Mouse (Mus musculus): ENCODE data around the gene Usf3. TPM values are rescaled to one million over a fixed set of nuclear protein-coding genes. Genes with fewer than 3 reads are reported as not detected.
A peak's percentile ranks its signal among the peaks of the same experiment; 100 is the strongest.

The Usf3 gene
- polyA plus RNA-seq, 1 experiment from 2014 or later: 6.6 TPM

- no peak overlapping the region for H3K4me2 ChIP-seq (replicated peaks; ENCODE audit: low read depth, low read length)
- 54% methylated on average over 10 of the region's 10 CpGs for WGBS
- H3K9ac ChIP-seq (ENCODE audit: low read depth, low read length): no peak overlapping the region
- no peaks in the 10 kb centered on the region for H3K9me3 ChIP-seq (ENCODE audit: control insufficient read depth, low read length)
- no peaks in the 10 kb centered on the region for H3K4me1 ChIP-seq (ENCODE audit: control insufficient read depth, insufficient read depth, low read length)
- no peaks in the 10 kb centered on the region for H3K27me3 ChIP-seq (ENCODE audit: control insufficient read depth, insufficient read depth, low read length)
- no peak overlapping the region for H3K4me3 ChIP-seq (ENCODE audit: low read length)
- no peak for ATAC-seq (ENCODE audit: low FRiP score, low TSS enrichment)
- H3K27ac ChIP-seq (ENCODE audit: low read depth, low read length): no peak overlapping the region
- no peaks in the 10 kb centered on the region for H3K36me3 ChIP-seq (ENCODE audit: control insufficient read depth, insufficient read depth, low read length)
Measured at GRCm38 (mm10) chr16:44238835-44239263, 65.8 kb downstream of the Usf3 start.

GRCm38 (mm10) chr16:44240406-44240805 is 67.4 kb downstream of the Usf3 start:
- no peak overlapping the region for H3K4me2 ChIP-seq (replicated peaks; ENCODE audit: low read depth, low read length)
- no peaks in the 10 kb centered on the region for H3K9me3 ChIP-seq (ENCODE audit: control insufficient read depth, low read length)
- no peak overlapping the region for H3K9ac ChIP-seq (ENCODE audit: low read depth, low read length)
- no peaks in the 10 kb centered on the region for H3K4me1 ChIP-seq (ENCODE audit: control insufficient read depth, insufficient read depth, low read length)
- H3K36me3 ChIP-seq (ENCODE audit: control insufficient read depth, insufficient read depth, low read length): no peaks in the 10 kb centered on the region
- no peaks in the 10 kb centered on the region for H3K27me3 ChIP-seq (ENCODE audit: control insufficient read depth, insufficient read depth, low read length)
- no peak overlapping the region for H3K4me3 ChIP-seq (ENCODE audit: low read length)
- no peak for ATAC-seq (ENCODE audit: low FRiP score, low TSS enrichment)
- 62% methylated on average over 8 of the region's 8 CpGs for whole genome bisulfite sequencing
- H3K27ac ChIP-seq (ENCODE audit: low read depth, low read length): no peak overlapping the region

- Histone ChIP-seq H3K4me2 (replicated peaks; ENCODE audit: low read depth, low read length) (no peak overlapping the region), H3K9ac (ENCODE audit: low read depth, low read length) (no peak overlapping the region), H3K4me3 (ENCODE audit: low read length) (no peak overlapping the region), H3K27ac (ENCODE audit: low read depth, low read length) (no peak overlapping the region), H3K27me3 (ENCODE audit: control insufficient read depth, insufficient read depth, low read length) (no peaks in the 10 kb centered on the region), H3K4me1 (ENCODE audit: control insufficient read depth, insufficient read depth, low read length) (no peaks in the 10 kb centered on the region), H3K36me3 (ENCODE audit: control insufficient read depth, insufficient read depth, low read length) (no peaks in the 10 kb centered on the region), H3K9me3 (ENCODE audit: control insufficient read depth, low read length) (no peaks in the 10 kb centered on the region)
- peak; percentile 71 for ATAC-seq (ENCODE audit: low FRiP score, low TSS enrichment)
- 0% methylated on average over 1 of the region's 1 CpGs for WGBS
Measured at GRCm38 (mm10) chr16:44242633-44243032, 69.6 kb downstream of the Usf3 start.

- WGBS: 63% methylated on average over 7 of the region's 7 CpGs
- ATAC-seq (ENCODE audit: low FRiP score, low TSS enrichment): no peak
Measured at GRCm38 (mm10) chr16:44243323-44243722, 70.3 kb downstream of the Usf3 start.

GRCm38 (mm10) chr16:44249985-44250384 is 76.9 kb downstream of the Usf3 start:
- Histone ChIP-seq H3K9me3 (ENCODE audit: control insufficient read depth, low read length) (no peaks in the 10 kb centered on the region), H3K4me2 (replicated peaks; ENCODE audit: low read depth, low read length) (no peak overlapping the region), H3K27me3 (ENCODE audit: control insufficient read depth, insufficient read depth, low read length) (no peaks in the 10 kb centered on the region), H3K36me3 (ENCODE audit: control insufficient read depth, insufficient read depth, low read length) (no peaks in the 10 kb centered on the region), H3K27ac (ENCODE audit: low read depth, low read length) (no peak overlapping the region), H3K4me3 (ENCODE audit: low read length) (no peak overlapping the region), H3K4me1 (ENCODE audit: control insufficient read depth, insufficient read depth, low read length) (no peaks in the 10 kb centered on the region), H3K9ac (ENCODE audit: low read depth, low read length) (no peak overlapping the region)
- WGBS: 76% methylated on average over 10 of the region's 10 CpGs
- no peak for ATAC-seq (ENCODE audit: low FRiP score, low TSS enrichment)

More at GRCm38 (mm10) chr16:44243323-44243722, 70.3 kb downstream of the Usf3 start:
- Histone ChIP-seq H3K27ac (ENCODE audit: low read depth, low read length) (no peak overlapping the region), H3K4me2 (replicated peaks; ENCODE audit: low read depth, low read length) (no peak overlapping the region), H3K4me3 (ENCODE audit: low read length) (no peak overlapping the region), H3K27me3 (ENCODE audit: control insufficient read depth, insufficient read depth, low read length) (no peaks in the 10 kb centered on the region), H3K4me1 (ENCODE audit: control insufficient read depth, insufficient read depth, low read length) (no peaks in the 10 kb centered on the region), H3K9me3 (ENCODE audit: control insufficient read depth, low read length) (no peaks in the 10 kb centered on the region), H3K36me3 (ENCODE audit: control insufficient read depth, insufficient read depth, low read length) (no peaks in the 10 kb centered on the region), H3K9ac (ENCODE audit: low read depth, low read length) (no peak overlapping the region)

- no peaks in the 10 kb centered on the region for H3K36me3 ChIP-seq (ENCODE audit: control insufficient read depth, insufficient read depth, low read length)
- no peak overlapping the region for H3K27ac ChIP-seq (ENCODE audit: low read depth, low read length)
- ATAC-seq (ENCODE audit: low FRiP score, low TSS enrichment): no peak
- H3K4me3 ChIP-seq (ENCODE audit: low read length): no peak overlapping the region
- no peaks in the 10 kb centered on the region for H3K4me1 ChIP-seq (ENCODE audit: control insufficient read depth, insufficient read depth, low read length)
- H3K27me3 ChIP-seq (ENCODE audit: control insufficient read depth, insufficient read depth, low read length): no peaks in the 10 kb centered on the region
- WGBS: 97% methylated on average over 3 of the region's 3 CpGs
- no peaks in the 10 kb centered on the region for H3K9me3 ChIP-seq (ENCODE audit: control insufficient read depth, low read length)
- no peak overlapping the region for H3K4me2 ChIP-seq (replicated peaks; ENCODE audit: low read depth, low read length)
- no peak overlapping the region for H3K9ac ChIP-seq (ENCODE audit: low read depth, low read length)
Measured at GRCm38 (mm10) chr16:44252735-44253134, 79.7 kb downstream of the Usf3 start.

GRCm38 (mm10) chr16:44253797-44254634 is 81.0 kb downstream of the Usf3 start:
- Histone ChIP-seq H3K4me3 (ENCODE audit: low read length) (no peak overlapping the region), H3K4me1 (ENCODE audit: control insufficient read depth, insufficient read depth, low read length) (no peaks in the 10 kb centered on the region), H3K9ac (ENCODE audit: low read depth, low read length) (no peak overlapping the region), H3K4me2 (replicated peaks; ENCODE audit: low read depth, low read length) (no peak overlapping the region), H3K9me3 (ENCODE audit: control insufficient read depth, low read length) (no peaks in the 10 kb centered on the region), H3K27ac (ENCODE audit: low read depth, low read length) (no peak overlapping the region), H3K27me3 (ENCODE audit: control insufficient read depth, insufficient read depth, low read length) (no peaks in the 10 kb centered on the region), H3K36me3 (ENCODE audit: control insufficient read depth, insufficient read depth, low read length) (no peaks in the 10 kb centered on the region)
- ATAC-seq (ENCODE audit: low FRiP score, low TSS enrichment): no peak
- WGBS: 80% methylated on average over 7 of the region's 7 CpGs

GRCm38 (mm10) chr16:44254698-44255097 is 81.7 kb downstream of the Usf3 start:
- H3K36me3 ChIP-seq (ENCODE audit: control insufficient read depth, insufficient read depth, low read length): no peaks in the 10 kb centered on the region

GRCm38 (mm10) chr16:44257476-44257875 is 84.4 kb downstream of the Usf3 start:
- H3K27ac ChIP-seq (ENCODE audit: low read depth, low read length): no peak overlapping the region
- no peak overlapping the region for H3K4me2 ChIP-seq (replicated peaks; ENCODE audit: low read depth, low read length)
- ATAC-seq (ENCODE audit: low FRiP score, low TSS enrichment): no peak
- 85% methylated on average over 3 of the region's 3 CpGs for WGBS
- no peak overlapping the region for H3K9ac ChIP-seq (ENCODE audit: low read depth, low read length)
- H3K4me3 ChIP-seq (ENCODE audit: low read length): no peak overlapping the region
- H3K4me1 ChIP-seq (ENCODE audit: control insufficient read depth, insufficient read depth, low read length): no peaks in the 10 kb centered on the region
- H3K9me3 ChIP-seq (ENCODE audit: control insufficient read depth, low read length): no peaks in the 10 kb centered on the region
- no peaks in the 10 kb centered on the region for H3K36me3 ChIP-seq (ENCODE audit: control insufficient read depth, insufficient read depth, low read length)
- no peaks in the 10 kb centered on the region for H3K27me3 ChIP-seq (ENCODE audit: control insufficient read depth, insufficient read depth, low read length)

More at GRCm38 (mm10) chr16:44254698-44255097, 81.7 kb downstream of the Usf3 start:
- no peaks in the 10 kb centered on the region for H3K4me1 ChIP-seq (ENCODE audit: control insufficient read depth, insufficient read depth, low read length)
- H3K27ac ChIP-seq (ENCODE audit: low read depth, low read length): no peak overlapping the region
- no peak overlapping the region for H3K9ac ChIP-seq (ENCODE audit: low read depth, low read length)
- no peak for ATAC-seq (ENCODE audit: low FRiP score, low TSS enrichment)
- 75% methylated on average over 7 of the region's 7 CpGs for WGBS
- no peak overlapping the region for H3K4me3 ChIP-seq (ENCODE audit: low read length)
- no peaks in the 10 kb centered on the region for H3K27me3 ChIP-seq (ENCODE audit: control insufficient read depth, insufficient read depth, low read length)
- H3K4me2 ChIP-seq (replicated peaks; ENCODE audit: low read depth, low read length): no peak overlapping the region
- no peaks in the 10 kb centered on the region for H3K9me3 ChIP-seq (ENCODE audit: control insufficient read depth, low read length)

All from kidney, embryonic 14.5 days (tissue).